In genomic region chr5:51922494-51922893, GRCm38 (mm10) we compare ENCODE assay signal across 16 mouse cellular contexts.
"Had no signal": no experiment of that assay in that cellular context is flagged by ENCODE, and none has a peak within 500 bp of the region (broad histone marks: within the 10 kb centered on the region; RNA-seq: fewer than 3 reads in every experiment).

No protein-coding gene starts in this region.

- H3K4me3 ChIP-seq: left cerebral cortex, adult 2 months; liver, embryonic 13.5 days; midbrain, embryonic 12.5 days; myocyte; neural tube, embryonic 13.5 days had no signal

- H3K4me1 ChIP-seq: liver, embryonic 13.5 days; midbrain, embryonic 12.5 days had no signal

- ATAC-seq: midbrain, embryonic 16.5 days had no signal

- H3K27ac ChIP-seq: left cerebral cortex, adult 2 months; liver, embryonic 13.5 days; midbrain, embryonic 12.5 days; neural tube, embryonic 13.5 days; stomach, postnatal 0 days had no signal

- H3K9ac ChIP-seq: liver, embryonic 13.5 days; midbrain, embryonic 12.5 days; neural tube, embryonic 13.5 days had no signal

- H3K27me3 ChIP-seq: liver, embryonic 13.5 days; midbrain, embryonic 12.5 days; neural tube, embryonic 13.5 days had no signal

- H3K9me3 ChIP-seq: liver, embryonic 13.5 days; midbrain, embryonic 12.5 days; neural tube, embryonic 13.5 days had no signal

- H3K36me3 ChIP-seq: liver, embryonic 13.5 days; midbrain, embryonic 12.5 days; neural tube, embryonic 13.5 days had no signal

- DNase-seq: kidney, adult 9 months; kidney, postnatal 25 days; layer of hippocampus, postnatal 36 days; liver, embryonic 13.5 days; lung, adult 2 months; lung, postnatal 14 days; lung, postnatal 4 days; thymus, adult 2 months; thymus, postnatal 14 days; thymus, postnatal 4 days had no signal

- H3K4me2 ChIP-seq: liver, embryonic 13.5 days; midbrain, embryonic 12.5 days; neural tube, embryonic 13.5 days had no signal
